Mouse (Mus musculus): ENCODE results near the gene Pygl.

Gene Pygl

DNA sequence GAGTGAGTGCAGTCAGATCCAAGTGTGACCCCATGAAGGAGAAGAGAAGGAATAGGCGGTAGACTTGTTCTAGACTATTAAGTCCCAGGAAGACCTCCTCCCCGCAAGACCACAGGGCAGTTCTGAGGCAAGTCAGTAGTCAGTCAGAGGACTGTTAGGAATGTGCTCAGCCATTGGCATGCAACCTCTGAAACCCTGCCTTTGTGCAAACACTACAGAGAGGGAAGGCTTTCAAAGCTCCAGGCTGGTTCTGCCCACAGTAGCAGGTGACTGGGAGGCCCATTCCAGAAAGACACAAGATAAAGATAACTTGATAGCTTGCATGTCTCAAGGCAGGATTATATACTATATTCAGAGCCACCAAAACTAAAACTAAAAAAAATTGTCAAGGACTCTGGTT, at the start of gene Pygl:
Gene Pygl (minus strand): TSS at position 195 of the 400 bp plus-strand sequence.
- in situ Hi-C loops (cut with MseI, MboI): loop anchor here (10.0 to 25.0 kb wide), 2 partner anchors 204 to 206 kb away; no protein-coding TSS in a partner anchor

DNA sequence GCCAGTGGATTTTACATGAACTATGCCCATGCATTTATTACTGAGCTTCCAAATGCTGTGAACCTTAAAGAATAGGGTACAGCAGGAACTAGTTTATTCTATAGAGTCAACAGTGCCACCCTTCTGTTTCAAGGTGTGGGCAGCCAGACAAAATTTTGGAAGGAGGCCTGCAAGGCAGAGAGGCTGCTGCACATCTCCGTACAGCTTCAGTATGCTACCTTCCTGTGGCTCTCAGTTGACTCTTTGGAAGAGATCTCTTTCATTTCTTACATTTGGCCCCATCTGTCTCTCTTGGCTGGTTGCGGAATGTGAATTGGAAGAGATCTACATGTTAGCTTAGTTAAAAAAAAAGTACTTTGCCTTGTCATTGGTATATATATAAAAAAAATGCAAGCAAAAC, 49.6 kb upstream of the Pygl start:
- in situ Hi-C loops (cut with MseI, MboI): no loop called here

DNA sequence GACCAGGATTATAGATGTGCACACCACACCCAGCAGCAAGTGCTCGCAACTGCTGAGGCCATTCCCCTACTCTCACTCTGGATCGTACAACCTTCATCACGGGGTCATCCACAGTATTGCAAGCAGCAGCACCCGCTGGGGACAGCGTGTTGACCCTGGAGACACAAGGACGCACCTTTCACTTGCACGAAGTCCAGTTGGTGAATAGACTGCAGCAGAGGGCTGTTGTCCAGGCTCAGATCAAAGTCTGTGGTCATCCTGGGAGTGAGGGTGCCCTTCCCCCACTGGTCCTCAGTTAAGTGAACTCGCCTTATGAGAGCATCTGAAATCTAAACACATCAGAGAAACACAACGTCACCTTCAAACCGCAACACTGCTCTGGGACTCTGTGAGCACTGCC, 49.1 kb upstream of the Pygl start:
- in situ Hi-C loops (cut with MseI, MboI): no loop called here

DNA sequence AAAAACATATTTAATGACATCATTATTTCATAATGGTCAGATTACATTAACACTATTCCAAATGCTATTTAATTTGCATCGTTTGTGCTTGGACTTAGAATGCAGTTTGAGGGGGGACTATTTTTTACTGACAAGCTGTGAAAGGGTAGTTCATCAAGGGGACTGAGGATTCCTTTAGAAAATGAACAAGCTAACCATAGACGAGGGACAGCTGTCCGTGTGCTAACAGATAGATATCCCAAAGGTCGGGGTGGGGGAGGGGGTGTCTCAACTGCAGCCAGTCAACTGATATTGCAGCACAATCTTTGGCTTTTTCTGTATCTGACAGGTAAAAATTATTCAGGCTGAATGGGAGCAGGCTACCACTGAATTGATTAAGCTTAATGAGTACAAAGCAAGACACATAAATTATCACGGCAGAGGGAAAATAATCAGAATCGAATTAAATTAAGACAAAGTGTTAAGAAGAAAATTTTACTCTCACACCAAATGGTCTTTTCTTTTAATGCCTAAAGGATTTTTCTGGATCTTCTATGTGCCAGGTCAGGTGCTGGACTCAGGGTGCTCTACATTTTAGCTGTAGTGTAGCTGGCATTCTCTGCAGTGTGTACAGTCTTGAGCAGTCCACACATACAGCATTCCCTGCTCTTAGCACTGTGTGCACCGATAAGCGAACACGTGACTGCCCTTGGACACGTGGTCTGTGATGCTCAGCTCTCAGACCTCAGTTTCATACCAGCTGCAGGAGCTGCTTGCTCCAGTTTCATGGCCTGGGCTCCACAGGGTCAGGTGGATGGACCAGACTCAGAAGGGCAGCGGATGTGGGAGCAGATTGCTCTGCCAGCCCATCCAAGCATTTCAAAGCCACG, 46.0 kb upstream of the Pygl start:
- in situ Hi-C loops (cut with MseI, MboI): no loop called here

DNA sequence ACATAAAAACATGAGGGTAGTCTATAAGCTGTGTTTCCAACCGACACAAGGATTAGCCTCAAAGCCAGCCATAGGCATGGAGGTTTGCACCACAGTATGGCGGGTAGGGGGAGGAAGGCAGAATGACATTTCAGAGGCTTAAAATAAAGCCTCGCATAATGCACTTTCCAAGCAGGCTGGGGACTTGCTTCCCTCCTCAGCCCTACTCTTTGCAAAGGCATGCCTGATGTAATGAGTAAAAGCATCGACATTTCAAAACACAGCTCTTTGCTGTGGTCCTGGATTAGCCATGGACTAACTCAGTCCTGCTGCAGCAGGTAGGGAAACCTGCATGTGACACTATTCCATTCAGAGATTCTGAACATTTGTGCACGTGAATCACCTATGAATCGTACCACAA, 38.4 kb upstream of the Pygl start:
- in situ Hi-C loops (cut with MseI, MboI): no loop called here

DNA sequence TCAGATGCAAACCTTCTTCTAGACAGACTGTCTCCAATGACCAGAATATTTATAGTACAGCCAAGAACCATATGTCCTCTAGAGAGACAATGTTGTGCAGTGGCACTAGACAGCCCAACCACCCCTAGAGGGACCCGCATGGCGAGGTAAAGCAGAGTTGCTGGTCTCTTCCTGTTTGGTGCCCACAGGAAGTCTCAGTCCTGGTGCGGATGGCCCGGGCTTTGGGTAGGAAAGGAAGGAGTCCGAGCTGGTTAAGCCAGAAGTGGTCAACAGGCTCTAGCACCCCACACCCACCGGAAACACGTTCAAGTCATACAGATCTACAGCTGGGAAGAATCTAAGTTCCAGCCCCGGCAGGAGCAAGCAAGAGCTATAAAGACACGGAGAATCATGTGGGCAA, 36.0 kb upstream of the Pygl start:
- in situ Hi-C loops (cut with MseI, MboI): no loop called here

DNA sequence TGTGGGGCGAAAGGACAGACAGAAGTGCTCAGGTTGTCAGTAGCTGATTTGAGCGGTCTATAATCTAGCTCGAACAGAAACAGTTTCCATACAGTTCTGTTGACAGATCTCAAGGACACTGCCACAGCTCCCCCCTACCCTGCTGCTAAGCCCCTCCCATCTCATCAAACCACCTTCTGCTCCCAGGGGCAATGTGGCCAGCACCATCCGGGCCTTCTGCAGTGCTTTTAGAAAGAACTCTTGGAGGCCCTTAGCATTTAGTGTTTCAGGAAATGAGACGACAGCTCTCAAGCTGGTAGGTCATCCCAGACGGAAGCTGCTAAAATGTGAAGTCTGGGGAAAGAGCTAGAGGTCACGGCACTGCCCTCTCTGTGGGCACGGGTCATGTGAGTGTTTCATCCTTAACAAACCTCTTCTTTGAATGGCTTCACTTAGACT, 35.2 kb upstream of the Pygl start:
- in situ Hi-C loops (cut with MseI, MboI): no loop called here

DNA sequence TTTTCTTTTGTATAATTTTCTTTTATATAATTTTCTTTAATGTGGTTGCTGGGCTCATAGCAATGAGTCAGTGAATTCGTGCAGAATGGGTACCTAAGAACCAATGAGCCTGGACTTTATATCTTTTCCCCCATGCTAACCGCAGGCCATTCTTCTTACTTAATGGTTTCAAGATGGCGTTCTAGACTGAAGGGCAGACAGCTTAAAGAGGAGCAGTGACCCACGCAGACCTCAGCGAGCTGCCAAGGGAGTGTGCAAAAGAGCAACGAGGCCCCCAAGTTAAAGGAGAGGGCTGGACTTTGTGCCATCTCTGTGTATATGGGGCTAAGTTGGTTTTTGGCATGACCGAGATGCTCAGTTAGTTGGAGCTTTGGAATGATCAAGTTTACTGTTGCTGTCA, 32.4 kb upstream of the Pygl start:
- in situ Hi-C loops (cut with MseI, MboI): no loop called here

DNA sequence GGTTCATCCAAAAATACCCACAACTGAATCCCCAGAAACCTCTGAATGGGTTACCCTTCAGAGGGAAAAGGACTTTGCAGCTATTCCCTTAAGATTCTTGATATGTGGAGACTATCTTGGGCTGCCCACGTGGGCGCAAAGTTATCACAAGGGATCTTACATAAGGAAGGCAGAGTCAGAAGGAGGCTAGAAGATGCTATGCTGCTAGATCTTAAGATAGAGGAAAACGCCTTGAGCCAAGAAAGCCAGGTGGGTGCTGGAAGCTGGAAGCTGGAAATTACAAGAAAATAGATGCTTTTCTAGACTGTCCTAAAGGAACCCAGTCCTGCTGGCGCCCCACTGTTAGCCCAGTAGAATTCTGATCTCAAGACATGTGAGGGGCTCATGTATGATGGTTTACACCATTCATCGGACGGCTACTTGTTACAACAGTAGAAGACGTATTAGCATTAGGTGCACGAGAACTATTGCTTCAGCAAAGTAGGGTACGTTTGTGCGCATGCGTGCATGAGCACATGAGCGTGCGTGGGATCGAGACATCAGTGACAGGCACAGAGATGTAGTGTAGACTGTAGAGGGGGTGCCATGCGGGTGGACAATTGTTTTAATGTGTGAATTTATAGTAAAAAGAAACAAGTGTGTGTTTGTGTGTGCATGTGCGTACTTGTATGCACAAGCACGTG, 31.1 kb upstream of the Pygl start:
- in situ Hi-C loops (cut with MseI, MboI): no loop called here

DNA sequence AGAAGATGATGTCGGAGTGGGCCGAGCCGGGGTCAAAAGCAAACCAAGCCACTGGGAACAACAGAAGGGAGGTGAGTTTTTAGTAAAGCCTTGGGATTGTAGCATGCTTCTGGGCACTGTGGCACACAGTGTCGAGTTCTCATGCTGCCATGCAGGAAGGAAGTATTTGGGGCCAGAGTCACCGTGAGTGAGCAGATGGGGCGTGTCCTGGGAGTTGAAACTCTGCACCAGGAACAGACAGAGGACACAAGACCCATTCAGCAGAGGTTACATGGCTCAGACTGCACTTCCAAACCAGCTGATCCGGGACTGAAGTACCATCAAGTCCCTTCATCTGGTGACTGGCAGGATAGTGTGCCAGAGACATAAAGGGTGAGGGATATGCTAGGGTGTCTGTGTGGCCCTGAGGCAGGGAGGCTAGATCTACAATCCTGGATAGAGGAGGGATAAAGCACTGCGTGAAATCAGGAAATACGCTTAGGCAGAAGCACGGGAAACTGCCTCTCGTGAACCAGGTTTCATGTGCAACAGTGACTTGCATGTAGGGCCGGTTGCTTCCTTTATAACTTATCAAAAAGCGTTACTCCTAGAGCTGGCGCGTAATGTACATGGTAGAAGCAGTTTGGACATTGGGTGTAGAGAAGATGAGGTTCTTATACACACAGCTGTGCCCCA, 20.1 kb upstream of the Pygl start:
- in situ Hi-C loops (cut with MseI, MboI): no loop called here

DNA sequence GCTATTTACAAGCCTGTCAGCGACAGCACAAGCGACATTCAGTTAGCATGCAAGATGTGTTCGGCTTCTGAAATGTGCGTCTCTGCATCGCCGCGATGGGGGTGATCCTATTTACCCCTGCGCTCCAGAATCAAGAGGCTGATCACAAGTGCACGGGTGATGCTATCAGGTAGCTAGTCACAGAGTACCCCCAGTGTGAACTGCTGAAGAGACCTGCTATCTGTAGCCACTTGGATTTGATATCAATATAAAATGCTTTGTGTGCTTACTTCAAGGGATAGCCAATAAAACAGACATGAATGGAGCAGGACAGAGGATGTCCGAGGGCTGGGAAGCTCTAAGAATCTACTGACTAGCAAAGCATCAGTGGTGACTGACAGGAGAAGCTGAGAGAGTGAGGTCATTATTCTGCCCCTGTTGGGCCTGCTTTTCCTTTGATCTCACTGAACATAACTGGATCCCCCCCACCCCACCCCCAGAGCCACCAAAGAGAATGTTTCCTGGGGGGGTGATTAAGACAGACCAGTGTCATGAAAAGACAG, 18.4 kb upstream of the Pygl start:
- in situ Hi-C loops (cut with MseI, MboI): loop anchor here in 1 of 2 experiments (25.0 kb wide), 1 partner anchor 188 kb away; no protein-coding TSS in a partner anchor

DNA sequence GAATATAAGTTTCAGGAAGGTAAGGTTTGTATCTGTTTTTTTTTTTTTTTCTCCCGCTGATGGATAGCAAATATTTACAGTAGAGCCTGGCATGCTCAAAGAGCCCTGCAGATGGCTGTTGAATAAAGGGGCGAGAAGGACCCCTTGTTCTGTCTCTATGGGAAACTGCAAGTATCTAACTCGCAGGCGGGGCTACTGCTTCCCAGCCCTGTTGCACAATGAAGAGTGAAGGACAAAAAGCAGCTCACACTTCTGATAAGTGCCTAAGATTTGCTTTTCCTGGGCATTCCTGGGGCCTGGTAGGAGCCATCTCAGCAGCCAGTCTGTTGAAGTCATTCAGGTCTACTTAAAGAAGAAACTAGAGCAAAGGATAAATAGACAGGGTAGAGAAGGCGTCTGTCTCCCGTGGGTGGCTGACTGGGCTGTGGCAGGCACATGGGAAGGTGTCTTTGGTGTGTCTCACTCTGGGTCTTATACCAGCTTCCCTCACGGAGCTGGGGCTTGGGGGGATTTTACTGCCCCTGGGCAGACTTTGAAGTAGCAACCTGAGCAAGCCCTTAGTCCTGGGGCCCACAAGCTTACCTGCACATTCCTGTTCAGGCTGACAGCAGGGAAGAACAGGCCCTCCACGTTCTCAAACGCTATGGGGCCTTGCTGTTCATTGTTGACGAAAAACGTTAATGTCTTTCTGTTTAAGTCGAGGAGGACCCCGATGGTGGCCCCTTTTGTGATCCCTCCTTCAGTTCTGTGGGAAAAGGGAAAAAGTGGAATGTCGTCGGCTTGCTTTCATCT, 16.6 kb upstream of the Pygl start:
- in situ Hi-C loops (cut with MseI, MboI): loop anchor here in 1 of 2 experiments (25.0 kb wide), 1 partner anchor 189 kb away; no protein-coding TSS in a partner anchor

DNA sequence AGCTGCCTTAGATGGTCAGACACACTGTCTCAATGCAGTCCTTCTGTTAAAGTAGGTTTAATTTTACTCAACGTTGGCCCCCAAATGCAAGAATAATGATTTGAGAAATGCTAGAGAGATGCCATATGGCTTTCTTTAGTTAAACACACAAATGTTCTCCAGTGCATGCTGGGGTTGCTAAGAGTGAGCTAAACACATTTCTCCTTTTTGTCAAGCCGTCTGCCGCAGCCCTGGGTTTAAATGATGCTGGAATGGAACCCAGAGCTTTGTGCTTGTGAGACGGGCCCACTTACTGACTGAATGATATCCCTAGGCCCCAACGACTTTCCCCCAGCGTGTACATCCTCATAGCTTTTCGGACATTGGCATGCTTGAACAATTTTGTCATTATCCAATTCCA, 11.3 kb upstream of the Pygl start:
- in situ Hi-C loops (cut with MseI, MboI): loop anchor here in 1 of 2 experiments (25.0 kb wide), 1 partner anchor 195 kb away; no protein-coding TSS in a partner anchor

DNA sequence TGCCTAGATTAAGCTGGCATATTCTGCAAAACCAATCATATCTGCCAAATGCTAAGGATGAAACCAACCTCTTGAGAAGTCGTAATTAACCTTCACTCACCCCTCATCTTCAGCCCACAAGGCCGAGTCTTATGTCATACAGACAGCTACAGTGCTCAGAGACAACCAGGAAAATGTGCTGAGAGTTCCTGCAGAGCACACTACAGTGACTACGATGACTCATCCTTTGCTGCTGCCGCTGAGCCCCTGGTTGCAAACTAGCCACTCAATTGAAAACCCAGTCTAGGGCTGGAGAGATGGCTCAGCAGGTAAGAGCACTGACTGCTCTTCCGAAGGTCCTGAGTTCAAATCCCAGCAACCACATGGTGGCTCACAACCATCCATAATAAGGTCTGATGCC, 8.5 kb upstream of the Pygl start:
- in situ Hi-C loops (cut with MseI, MboI): loop anchor here (10.0 to 25.0 kb wide), 2 partner anchors 195 to 198 kb away; no protein-coding TSS in a partner anchor

DNA sequence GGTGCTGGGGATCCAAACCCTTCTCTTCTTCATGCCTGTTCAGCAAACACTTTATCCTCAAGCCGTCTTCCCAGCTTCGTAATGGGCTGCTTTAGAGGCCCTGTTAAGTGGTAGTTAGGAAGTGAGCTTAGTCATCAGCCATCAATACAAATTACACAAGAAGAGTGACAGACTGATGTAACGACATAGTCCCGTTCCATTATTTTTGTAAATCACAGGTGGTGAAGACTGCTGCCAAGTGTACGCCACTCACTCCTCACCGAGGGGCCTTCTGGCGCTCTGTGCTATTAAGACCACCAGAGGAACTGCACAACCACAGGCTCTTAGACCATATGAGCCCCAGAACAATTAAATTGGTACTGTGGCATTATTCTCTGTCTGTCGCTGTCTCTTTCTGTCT, 7.3 kb upstream of the Pygl start:
- in situ Hi-C loops (cut with MseI, MboI): loop anchor here (10.0 to 25.0 kb wide), 2 partner anchors 196 to 199 kb away; no protein-coding TSS in a partner anchor

DNA sequence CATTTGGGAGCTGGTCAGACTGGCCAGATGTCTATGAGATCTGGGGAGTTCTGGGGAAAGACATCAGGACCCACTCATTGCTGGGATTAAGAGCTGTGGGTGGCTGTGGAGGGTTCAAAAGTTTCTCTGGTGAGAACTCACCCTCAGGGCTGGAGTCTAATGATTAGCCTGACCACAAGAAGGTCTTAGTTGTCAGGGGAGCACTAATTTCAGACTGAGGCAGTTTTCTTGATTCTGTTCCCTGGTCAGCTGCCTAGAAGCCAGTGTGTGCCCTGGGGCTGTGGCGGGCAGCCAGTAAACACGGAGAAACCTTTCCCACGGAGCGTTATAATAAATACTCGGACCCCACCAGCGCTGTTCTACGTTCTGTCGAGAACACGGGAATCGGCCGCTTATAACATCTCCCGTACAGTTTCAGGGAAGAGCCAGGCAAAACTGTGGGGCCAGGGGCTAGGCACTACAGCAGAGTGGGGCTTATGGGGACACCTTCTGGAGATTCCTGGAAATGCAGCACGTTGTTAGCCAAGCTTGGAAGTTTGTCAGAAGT, 3.7 kb upstream of the Pygl start:
- in situ Hi-C loops (cut with MseI, MboI): loop anchor here (10.0 to 25.0 kb wide), 2 partner anchors 200 to 202 kb away; no protein-coding TSS in a partner anchor

DNA sequence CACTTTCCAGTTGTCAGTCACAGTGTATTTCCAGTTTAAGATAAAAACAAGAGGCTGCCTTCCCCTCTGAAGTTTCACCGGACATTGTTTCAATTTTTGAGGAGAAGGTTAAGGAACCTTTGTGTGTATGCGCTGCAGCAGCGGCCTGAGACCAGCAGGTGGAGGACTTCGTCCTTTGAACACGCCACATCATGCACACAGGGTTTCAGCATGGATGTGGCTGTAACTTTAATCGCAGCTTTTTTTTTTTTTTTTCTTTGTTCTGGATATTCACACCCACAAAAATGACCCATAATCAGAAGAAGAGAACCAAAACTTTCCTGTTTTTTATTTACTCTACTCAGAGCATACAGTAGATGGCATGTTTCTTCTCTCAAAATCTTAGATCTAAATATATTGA, 3.1 kb upstream of the Pygl start:
- in situ Hi-C loops (cut with MseI, MboI): loop anchor here (10.0 to 25.0 kb wide), 2 partner anchors 200 to 203 kb away; no protein-coding TSS in a partner anchor

DNA sequence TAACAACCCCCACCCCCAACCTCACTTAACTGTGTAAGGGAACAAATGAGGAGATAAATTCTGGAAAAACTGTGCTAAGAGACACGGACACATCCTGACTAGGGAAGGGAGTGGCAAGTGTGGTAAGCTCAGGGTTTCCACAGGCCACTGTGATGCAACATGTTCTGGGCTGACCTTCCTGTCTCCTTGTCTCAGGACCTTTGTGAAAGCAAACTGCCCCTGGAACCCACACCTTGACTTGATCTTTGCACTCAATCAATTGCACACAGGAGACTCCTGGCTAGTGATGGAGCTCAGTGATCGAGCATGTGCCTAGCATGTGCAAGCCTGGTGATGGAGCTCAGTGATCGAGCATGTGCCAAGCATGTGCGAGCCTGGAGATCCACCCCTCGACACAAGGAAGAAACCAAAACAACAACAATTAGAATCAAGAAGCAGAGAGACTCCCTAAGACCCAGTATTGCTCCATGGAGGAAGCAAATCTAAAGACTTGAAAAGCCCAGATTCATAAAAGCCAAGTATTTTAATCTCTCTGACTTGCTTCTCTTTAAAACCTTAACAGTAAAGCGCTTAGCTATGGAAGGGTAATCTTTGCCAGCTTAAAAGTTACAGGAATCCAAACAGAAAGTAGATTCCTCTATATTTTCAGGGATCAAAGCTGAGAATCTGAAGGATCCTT, 2.5 kb upstream of the Pygl start:
- in situ Hi-C loops (cut with MseI, MboI): loop anchor here (10.0 to 25.0 kb wide), 2 partner anchors 201 to 204 kb away; no protein-coding TSS in a partner anchor

DNA sequence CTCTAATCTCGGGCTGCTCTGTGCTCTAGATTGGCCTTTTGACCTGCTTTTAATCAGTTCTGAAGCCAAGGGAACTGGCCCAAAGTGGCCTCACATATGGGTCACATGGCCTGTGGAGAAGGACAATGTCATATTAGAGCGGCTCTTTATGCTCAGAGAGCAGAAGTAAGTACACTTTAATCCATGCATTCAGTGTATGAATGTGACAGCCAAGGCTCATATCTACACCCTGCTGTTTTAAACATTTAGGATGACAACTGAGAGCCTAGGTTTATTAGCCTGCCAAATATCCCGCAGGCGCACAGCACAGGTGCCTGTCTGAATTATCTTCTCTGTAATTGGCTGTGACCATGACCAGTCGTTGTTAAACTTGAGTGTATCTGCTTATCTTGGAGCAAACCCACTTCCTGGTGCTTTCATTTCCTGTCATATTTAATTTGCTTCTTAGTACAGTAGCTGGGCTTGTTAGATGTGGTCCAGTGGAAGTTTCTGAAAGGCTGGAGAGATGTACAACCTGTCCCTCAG, 794 bp upstream of the Pygl start:
- in situ Hi-C loops (cut with MseI, MboI): loop anchor here (10.0 to 25.0 kb wide), 2 partner anchors 203 to 205 kb away; no protein-coding TSS in a partner anchor

All from mouse trophoblast stem cell (cell line).